Mouse (Mus musculus) fat pad, adult 2 months (tissue): ENCODE data around the gene Fxyd7.

Source experiments
- DNase-seq: peaks from one replicate; pipeline ENCODE4 v3.0.0-alpha.2; 2011; ENCODE audit warnings: low read depth, low spot score; ENCODE audit errors: extremely low read depth

The Fxyd7 gene

GRCm38 (mm10) chr7:31051321-31052021 is at the start of gene Fxyd7:
Fxyd7 (minus strand) TSS chr7:31051467.
- DNase-seq, result no peak

- DNase-seq, result no peak
Observed at GRCm38 (mm10) chr7:31100786-31101185, 49.5 kb upstream of the Fxyd7 start.

- DNase-seq, result no peak
Observed at GRCm38 (mm10) chr7:31099612-31099982, 48.3 kb upstream of the Fxyd7 start.

- no peak for DNase-seq
Observed at GRCm38 (mm10) chr7:31098697-31099611, 47.7 kb upstream of the Fxyd7 start.

- DNase-seq, result no peak
Observed at GRCm38 (mm10) chr7:31097583-31098248, 46.4 kb upstream of the Fxyd7 start.

- DNase-seq, result no peak
Observed at GRCm38 (mm10) chr7:31096892-31097564, 45.8 kb upstream of the Fxyd7 start.

GRCm38 (mm10) chr7:31094774-31095501 is 43.7 kb upstream of the Fxyd7 start:
- no peak for DNase-seq

GRCm38 (mm10) chr7:31089721-31090120 is 38.5 kb upstream of the Fxyd7 start:
- no peak for DNase-seq

GRCm38 (mm10) chr7:31088206-31088605 is 36.9 kb upstream of the Fxyd7 start:
- no peak for DNase-seq

- DNase-seq, result no peak
Observed at GRCm38 (mm10) chr7:31087262-31087661, 36.0 kb upstream of the Fxyd7 start.

- DNase-seq, result no peak
Observed at GRCm38 (mm10) chr7:31086175-31086755, 35.0 kb upstream of the Fxyd7 start.

- no peak for DNase-seq
Observed at GRCm38 (mm10) chr7:31085171-31085570, 33.9 kb upstream of the Fxyd7 start.

GRCm38 (mm10) chr7:31084140-31084539 is 32.9 kb upstream of the Fxyd7 start:
- DNase-seq, result no peak

GRCm38 (mm10) chr7:31082831-31083588 is 31.7 kb upstream of the Fxyd7 start:
- DNase-seq, result no peak

GRCm38 (mm10) chr7:31082106-31082505 is 30.8 kb upstream of the Fxyd7 start:
- no peak for DNase-seq

- no peak for DNase-seq
Observed at GRCm38 (mm10) chr7:31081106-31081505, 29.8 kb upstream of the Fxyd7 start.

GRCm38 (mm10) chr7:31080611-31081010 is 29.3 kb upstream of the Fxyd7 start:
- DNase-seq, result no peak

GRCm38 (mm10) chr7:31079670-31080069 is 28.4 kb upstream of the Fxyd7 start:
- DNase-seq, result no peak

- DNase-seq, result no peak
Observed at GRCm38 (mm10) chr7:31077885-31078445, 26.7 kb upstream of the Fxyd7 start.
